Mouse (Mus musculus): ENCODE results near the gene Fam178b.

Fam178b gene

DNA sequence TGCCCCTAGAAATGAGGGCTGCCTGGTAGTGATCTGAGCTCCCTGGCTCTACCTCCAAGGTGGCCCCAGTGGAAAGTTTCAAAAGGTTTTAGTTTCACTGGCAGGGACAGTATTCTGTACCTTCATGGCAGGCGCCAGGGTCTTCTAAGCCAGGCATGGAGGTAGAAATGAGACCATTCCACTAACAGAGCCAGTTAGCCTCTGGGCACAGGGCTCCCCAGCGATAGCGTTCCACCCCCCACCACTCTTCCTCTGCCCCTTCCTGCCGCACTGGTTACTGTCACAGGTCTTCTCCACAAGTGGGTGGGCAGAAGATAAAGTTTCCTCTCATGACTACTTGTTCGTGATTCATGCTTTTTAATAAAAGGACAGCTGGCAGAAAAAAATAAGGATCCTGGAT is 123.1 kb downstream of the Fam178b start:
- no peak for DNase-seq

DNA sequence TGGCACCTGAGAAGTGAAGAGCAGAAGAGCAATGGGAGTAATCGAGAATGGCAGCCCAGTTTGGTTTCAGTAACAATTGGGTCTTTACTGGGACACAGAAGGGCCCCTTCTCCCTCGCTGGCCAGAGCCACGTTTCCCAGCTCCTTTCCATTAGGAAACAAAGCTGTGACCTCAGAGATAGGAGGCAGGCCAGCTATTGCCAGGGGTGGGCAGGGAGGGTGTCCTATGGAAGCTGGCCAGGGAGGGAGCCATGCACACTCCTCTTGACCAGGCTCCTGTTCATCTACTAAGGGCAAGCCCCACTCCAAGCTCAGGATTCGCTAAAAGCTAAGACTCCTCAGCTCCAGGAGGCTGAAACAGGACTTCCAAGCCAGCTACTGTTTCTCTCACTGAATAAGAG is 123.7 kb downstream of the Fam178b start:
- peak; percentile 61 for DNase-seq

GRCm38 (mm10) chr1:36558031-36558993 is 124.7 kb downstream of the Fam178b start, which contains the start of gene Sema4c:
Gene Sema4c (minus strand): TSS chr1:36558349.
- peak; percentile 88 for DNase-seq

GRCm38 (mm10) chr1:36557457-36558011 is 125.4 kb downstream of the Fam178b start:
- peak; percentile 85 for DNase-seq

- peak; percentile 94 for DNase-seq
These were observed 126.2 kb downstream of the Fam178b start for GRCm38 (mm10) chr1:36556553-36557456.

DNA sequence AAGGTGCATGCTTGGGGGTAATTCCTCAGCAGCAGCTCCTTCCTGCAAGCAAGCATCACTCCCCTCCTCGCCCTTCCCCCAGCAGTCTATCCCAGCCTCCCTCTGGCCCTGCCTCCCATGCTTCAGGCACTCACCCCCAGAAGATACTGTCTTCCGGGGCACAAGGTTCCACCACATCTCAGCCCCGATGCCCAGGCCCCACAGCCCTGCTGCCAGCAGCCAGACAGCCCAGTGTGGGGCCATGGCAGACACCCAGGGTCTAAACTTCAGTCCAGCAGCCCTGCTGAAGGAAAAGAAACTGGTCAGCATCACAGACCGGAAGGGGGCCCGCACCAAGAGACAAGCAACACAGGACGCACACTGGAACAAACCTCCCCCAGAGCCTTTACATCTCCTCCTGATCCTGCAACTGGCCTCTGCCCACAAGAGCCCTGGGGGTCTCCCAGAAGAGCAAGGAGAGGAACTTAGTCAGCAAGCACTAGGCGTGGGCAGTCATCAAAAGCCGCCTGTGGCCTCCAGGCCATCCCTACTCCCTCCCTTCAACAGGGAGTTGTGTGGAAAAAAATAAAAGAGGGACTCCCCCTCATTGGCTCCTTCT is 127.1 kb downstream of the Fam178b start:
- no peak for DNase-seq

DNA sequence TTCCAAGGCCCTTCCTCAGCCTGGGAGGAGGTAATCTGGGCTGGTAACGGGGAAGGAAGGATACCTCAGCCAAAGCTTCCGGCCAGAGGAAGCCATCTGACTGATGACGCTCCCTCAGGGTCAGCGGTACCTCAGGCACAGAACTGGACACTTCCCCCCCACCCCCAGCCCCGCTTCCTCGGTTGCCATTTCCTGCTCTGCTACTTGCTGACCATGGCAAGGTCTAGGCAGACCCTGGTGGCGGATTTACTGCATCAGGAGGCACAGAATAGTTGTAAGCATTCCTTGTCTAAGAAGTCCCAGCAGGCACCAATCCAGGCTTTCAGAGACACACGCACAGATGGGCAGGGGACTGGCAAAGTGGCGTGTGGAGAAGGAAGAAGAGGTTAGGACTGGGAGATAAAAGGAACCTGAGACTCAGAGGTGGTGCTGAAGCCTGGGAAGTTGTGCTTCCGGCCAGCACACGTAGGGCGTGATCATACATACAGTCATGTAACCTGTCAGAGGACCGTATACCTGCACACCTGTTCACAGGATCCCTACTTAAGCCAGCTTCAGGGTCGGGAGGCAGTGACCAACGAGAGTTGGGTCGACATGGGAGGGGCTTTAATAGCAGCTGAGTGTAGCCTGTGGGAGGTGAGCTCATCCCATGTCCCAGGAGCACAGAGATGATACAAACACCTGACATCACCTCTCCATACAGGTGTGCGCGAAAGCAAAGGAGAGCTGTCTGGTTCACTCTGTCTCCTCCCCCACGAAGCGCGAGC is 128.2 kb downstream of the Fam178b start:
- no peak for DNase-seq

DNA sequence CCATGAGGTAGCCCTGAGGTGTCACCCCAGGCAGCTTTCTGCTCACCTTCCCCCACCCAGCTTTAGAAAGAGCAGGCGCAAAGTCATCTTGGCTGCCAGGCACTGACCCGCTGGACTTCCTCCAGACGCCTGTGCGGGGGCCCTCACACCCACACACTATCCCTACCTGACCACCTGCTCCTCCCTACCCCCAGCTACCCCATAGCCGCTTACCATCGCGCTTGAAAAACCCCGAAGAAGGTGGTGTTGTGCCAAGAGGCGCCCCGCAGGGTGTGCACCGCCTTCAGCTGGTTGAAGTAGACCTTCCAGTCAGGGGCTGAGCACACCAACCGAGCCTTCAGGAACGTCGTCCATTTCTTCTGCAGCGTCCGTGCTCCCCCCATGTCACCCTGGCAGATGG is 130.5 kb downstream of the Fam178b start:
- no peak for DNase-seq

DNA sequence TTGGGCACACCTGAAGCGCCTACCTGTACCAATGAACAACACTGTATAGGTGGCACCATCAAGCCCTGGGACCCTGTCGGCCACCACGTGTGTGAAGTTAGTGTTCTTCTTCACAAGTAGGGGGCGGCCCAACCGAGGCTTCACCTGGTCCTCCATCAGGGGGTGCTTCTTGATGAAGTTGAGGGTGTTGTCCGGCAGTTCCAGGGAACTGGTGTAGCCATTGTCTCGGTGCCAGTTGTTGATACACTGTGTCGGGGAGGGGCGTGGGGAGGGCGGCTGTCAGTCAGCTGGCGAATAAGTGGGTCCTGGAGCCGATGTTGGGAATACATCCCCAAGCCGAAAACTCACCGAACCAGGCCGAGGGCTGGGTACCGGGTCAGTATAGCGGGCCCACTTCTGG is 131.1 kb downstream of the Fam178b start:
- DNase-seq: no peak

DNA sequence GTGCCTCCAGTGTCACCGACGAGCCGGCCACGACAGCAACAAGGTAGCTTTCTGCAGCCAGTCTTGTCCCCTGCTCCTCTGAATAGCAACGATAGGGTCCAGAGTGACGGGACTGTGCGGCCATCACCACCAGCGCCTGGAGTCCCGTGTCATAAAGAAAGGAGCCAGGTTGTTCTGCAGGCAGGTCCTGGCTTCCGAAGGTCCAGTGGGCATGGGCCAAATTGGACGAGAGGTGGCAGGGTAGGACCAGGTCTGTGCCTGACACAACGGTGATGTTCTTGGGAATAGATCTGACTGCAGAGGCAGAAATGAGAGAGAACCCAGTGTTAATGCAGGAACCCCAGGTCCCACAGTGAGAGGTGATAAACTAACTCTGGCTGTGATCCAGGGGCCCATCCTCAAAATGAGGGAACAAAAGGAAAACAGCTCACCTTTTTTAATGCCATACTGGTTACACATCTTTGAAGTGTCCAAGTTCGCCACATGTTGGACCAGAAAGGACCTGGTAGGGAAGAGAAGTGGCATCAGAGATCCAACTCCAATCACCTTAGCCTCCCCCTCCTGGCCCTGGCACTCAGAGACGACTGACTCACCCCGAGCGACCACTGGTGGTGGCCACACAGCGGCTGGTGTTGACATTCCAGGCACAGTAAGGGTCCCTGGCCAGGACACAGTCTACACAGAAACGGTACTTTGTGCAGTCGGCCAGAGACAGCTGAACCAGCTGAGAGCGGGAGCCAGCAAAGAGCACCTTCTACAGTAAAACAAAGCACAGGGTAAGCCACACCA is 132.7 kb downstream of the Fam178b start:
- DNase-seq: no peak

DNA sequence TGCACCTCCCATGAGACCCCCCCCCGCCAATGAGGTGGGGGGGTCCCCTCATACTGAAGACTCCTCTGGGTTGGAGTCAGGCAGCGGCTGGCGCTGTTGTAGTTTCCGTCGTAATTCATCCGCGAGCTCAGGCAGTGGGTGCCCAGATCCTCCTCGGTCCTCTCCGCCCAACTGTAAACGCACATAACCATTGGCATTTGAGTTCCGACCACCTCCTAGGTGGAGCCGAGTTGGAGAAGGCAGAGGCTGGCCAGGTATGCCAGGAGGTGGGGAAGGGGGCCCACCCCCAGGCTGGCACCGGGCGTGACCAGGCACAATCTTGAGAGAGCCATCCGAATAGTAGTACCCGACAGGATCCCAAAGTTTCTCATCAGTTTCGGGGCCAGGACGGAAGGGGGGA is 133.5 kb downstream of the Fam178b start:
- DNase-seq: no peak

DNA sequence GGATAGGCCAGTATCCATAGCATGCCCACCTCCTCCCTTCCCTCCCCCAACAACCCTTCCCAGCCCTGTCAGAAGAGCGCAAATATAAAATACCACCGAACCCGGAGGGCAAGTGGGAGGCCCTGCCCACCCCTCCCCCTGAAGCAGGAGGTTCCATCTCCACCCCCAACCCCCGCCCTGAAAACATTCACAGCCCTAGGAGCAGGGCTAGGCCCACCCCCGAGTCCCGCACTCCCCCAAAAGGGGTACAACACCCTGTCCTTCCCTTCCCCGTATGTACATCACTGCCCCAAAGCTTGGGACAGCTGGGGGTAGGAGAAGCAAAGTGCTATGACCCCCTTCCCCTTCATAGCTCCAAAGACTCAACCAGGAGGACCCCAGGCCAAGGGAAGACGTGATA is 134.2 kb downstream of the Fam178b start:
- DNase-seq: no peak

DNA sequence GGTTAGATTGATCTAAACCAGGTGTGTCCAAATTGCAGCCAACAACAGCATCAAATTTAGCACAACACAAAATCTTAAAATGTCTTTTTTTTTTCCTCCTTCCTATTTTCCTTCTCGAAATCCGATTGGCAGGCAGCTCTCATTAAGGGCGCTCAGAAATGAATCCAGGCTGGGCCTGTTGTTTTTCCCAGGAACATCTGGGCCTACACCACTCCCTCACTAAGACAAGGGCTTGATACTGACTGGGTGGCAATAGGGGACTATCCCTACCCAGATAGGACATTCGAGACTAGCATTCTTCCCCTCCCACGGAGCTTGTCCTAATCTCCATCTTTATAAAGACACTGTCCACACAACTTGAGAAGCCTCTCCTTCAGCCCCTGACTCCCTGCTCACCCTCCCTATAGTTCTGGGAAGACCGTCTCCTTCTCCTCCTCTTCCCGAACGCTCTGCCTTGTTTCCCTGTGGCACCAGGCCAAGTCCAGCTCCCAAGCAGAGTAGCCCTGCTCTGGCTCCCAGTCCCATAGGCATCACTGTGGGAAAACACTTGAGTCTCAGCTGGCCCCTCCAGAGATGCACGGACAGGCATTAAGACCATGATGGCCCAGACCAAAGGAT is 134.9 kb downstream of the Fam178b start:
- peak; percentile 33 for DNase-seq

DNA sequence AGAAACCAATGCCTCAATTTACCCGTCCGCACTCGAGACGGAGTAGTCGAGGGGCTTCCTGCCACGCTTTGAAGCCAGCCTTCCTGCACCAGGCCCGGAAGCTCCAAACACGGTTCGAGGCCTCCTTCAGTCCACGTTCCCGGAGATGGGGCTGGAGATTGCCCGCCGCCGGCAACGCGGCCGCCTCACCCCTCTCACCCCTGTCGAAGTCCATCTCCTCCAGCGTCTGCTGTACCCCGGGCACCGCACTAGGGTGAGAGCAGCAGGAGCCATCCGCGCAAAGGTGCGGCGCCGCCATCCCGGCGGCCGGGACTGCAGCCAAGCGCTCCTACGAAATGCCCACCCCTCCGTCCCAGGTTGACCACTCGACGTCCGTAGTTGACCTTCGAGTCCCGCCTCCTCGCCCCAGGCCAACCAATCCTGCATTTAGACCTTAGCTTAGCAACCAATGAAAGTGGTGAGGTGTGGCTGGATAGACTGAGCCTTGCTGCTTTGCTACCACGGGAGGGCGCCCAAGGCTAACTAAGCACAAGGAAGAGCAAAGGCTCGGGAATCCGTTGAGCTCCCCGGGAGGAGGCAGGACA is 136.0 kb downstream of the Fam178b start, which contains the start of gene Ankrd39:
Gene Ankrd39 (minus strand): TSS at position 558 of the 584 bp plus-strand sequence.
- peak; percentile 99 for DNase-seq

- DNase-seq: no peak
These were observed 137.0 kb downstream of the Fam178b start for GRCm38 (mm10) chr1:36545845-36546600.

DNA sequence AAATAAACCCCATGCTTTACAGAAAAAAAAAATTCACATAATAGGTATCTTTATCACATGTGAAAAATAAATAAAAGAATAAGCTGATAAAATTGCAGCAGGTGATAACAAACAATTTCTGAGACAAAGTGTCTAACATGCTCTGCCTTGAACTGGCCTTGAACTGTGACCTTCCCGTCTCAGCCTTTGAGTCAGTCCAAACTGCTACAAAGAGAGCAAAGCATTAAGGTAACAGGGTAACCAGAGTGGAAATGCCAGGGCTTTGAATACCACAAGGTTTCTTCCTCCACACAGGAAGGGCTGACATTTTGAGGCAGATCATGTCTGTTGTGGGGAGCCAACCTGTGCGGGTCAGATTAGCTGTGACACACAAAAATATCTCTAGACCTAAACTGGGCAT is 137.6 kb downstream of the Fam178b start:
- no peak for DNase-seq

DNA sequence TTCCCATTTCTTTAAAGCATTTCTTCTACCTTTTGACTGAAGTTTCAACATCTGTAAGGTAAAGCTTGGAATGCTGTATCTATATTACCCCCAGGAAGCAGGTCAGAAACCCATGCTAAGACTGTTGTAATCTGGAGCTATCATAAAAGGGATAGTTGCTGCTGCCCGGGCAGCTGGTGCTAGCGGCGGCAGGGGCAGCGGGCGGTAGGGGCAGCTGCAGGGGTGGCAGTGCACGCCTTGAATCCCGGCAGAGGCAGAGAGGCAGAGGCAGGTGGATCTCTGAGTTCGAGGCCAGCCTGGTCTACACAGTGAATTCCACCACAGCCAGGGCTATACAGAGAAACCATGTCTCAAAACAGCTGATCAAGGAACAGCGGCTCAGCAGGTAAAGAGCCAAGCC is 140.1 kb downstream of the Fam178b start:
- DNase-seq: no peak

GRCm38 (mm10) chr1:36541844-36542243 is 141.1 kb downstream of the Fam178b start:
- DNase-seq: no peak

- no peak for DNase-seq
These were observed 142.2 kb downstream of the Fam178b start for GRCm38 (mm10) chr1:36540807-36541206.

All from retina, postnatal 1 day (tissue).